Mouse (Mus musculus) MEL (cell line): ENCODE data around the gene Gm44579. TPM values are rescaled to one million over a fixed set of nuclear protein-coding genes. Genes with fewer than 3 reads are reported as not detected.

ENCODE experiments used
- DNase-seq: peaks from one replicate; pipeline ENCODE4 v3.0.0; 2011; ENCODE audit warnings: low read depth, low spot score
- H3K27ac ChIP-seq: 2 replicates; pipeline ENCODE4 v1.5.1; 2012; ENCODE audit warnings: low read depth, mild to moderate bottlenecking, control low read depth, low read length, moderate library complexity; ENCODE audit not compliant: control insufficient read depth
- H3K27me3 ChIP-seq, 2 experiments: fragments of 150-350 bp in 1 of 2; sonication (generic) in 1 of 2; 2 replicates each; pipeline ENCODE4 v1.6.1; 2012; ENCODE audit warnings: low read length in 2 of 2, mild to moderate bottlenecking in 2 of 2, improper control_type of control experiment in 1 of 2, moderate library complexity in 1 of 2; ENCODE audit not compliant: insufficient read depth in 2 of 2, control insufficient read depth in 1 of 2
- H3K36me3 ChIP-seq, 2 experiments: 2 replicates each; pipeline ENCODE4 v1.6.1; 2012 to 2014; ENCODE audit warnings: low read length in 2 of 2, improper control_type of control experiment in 1 of 2, inconsistent platforms in 1 of 2, mild to moderate bottlenecking in 1 of 2; ENCODE audit not compliant: insufficient read depth in 2 of 2, control insufficient read depth in 1 of 2
- H3K4me1 ChIP-seq, 2 experiments: fragments of 150-350 bp in 1 of 2; sonication (generic) in 1 of 2; 2 replicates each; pipeline ENCODE4 v1.6.1; 2012; ENCODE audit warnings: low read length in 2 of 2, improper control_type of control experiment in 1 of 2, mild to moderate bottlenecking in 1 of 2; ENCODE audit not compliant: insufficient read depth in 2 of 2, control insufficient read depth in 1 of 2
- H3K4me3 ChIP-seq, 2 experiments: fragments of 150-350 bp in 1 of 2; sonication (generic) in 1 of 2; 2 replicates each; pipeline ENCODE4 v1.5.1; 2012; ENCODE audit warnings: low read depth in 2 of 2, low read length in 2 of 2, mild to moderate bottlenecking in 2 of 2, moderate library complexity in 2 of 2, control low read depth in 1 of 2, improper control_type of control experiment in 1 of 2; ENCODE audit not compliant: control insufficient read depth in 1 of 2, insufficient read depth in 1 of 2
- H3K79me2 ChIP-seq: 2 replicates; pipeline ENCODE4 v1.6.1; 2012; ENCODE audit warnings: mild to moderate bottlenecking, low read length, moderate library complexity; ENCODE audit not compliant: control insufficient read depth, poor library complexity, insufficient read depth
- H3K9ac ChIP-seq: 2 replicates; pipeline ENCODE4 v1.6.1; 2012; ENCODE audit warnings: low read depth, mild to moderate bottlenecking, control low read depth, low read length, moderate library complexity; ENCODE audit not compliant: control insufficient read depth, poor library complexity, severe bottlenecking
- H3K9me3 ChIP-seq: fragments of 150-350 bp; sonication (generic); replicated peaks from 2 replicates; pipeline ENCODE4 v1.6.1; 2012; ENCODE audit warnings: mild to moderate bottlenecking, low read length, improper control_type of control experiment, moderate library complexity; ENCODE audit not compliant: insufficient read depth
- BHLHE40 ChIP-seq: IDR thresholded peaks from 2 replicates; pipeline ENCODE4 v1.6.1; 2012; ENCODE audit warnings: low read depth, mild to moderate bottlenecking, inconsistent platforms, low read length, improper control_type of control experiment, borderline replicate concordance
- E2F4 ChIP-seq: IDR thresholded peaks from 2 replicates; pipeline ENCODE4 v1.6.1; 2011; ENCODE audit warnings: low read depth, low read length, improper control_type of control experiment, borderline replicate concordance
- EP300 ChIP-seq, 2 experiments: IDR thresholded peaks; 2 replicates each; pipeline ENCODE4 v1.6.1; 2011; ENCODE audit warnings: improper control_type of control experiment in 2 of 2, low read length in 2 of 2, low read depth in 1 of 2, mild to moderate bottlenecking in 1 of 2
- ETS1 ChIP-seq: IDR thresholded peaks from 2 replicates; pipeline ENCODE4 v1.6.1; 2012; ENCODE audit warnings: low read depth, mild to moderate bottlenecking, inconsistent platforms, low read length, improper control_type of control experiment, moderate library complexity
- GABPA ChIP-seq: IDR thresholded peaks from 2 replicates; pipeline ENCODE4 v1.6.1; 2012; ENCODE audit warnings: low read depth, mild to moderate bottlenecking, inconsistent platforms, low read length, improper control_type of control experiment, moderate library complexity
- GATA1 ChIP-seq: IDR thresholded peaks from 2 replicates; pipeline ENCODE4 v1.6.1; 2011; ENCODE audit warnings: low read depth, low read length, improper control_type of control experiment
- HCFC1 ChIP-seq: IDR thresholded peaks from 2 replicates; pipeline ENCODE4 v1.6.1; 2012; ENCODE audit warnings: low read depth, mild to moderate bottlenecking, inconsistent platforms, low read length, improper control_type of control experiment, moderate library complexity
- MAFK ChIP-seq: IDR thresholded peaks from 2 replicates; pipeline ENCODE4 v1.6.1; 2011; ENCODE audit warnings: low read depth, mild to moderate bottlenecking, low read length, improper control_type of control experiment, borderline replicate concordance
- MAX ChIP-seq: IDR thresholded peaks from 2 replicates; pipeline ENCODE4 v1.6.1; 2011; ENCODE audit warnings: low read length, improper control_type of control experiment
- MXI1 ChIP-seq: IDR thresholded peaks from 2 replicates; pipeline ENCODE4 v1.6.1; 2011; ENCODE audit warnings: mild to moderate bottlenecking, low read depth, low read length, improper control_type of control experiment
- MYC ChIP-seq: IDR thresholded peaks from 2 replicates; pipeline ENCODE4 v1.6.1; 2011; ENCODE audit warnings: low read depth, mild to moderate bottlenecking, low read length, improper control_type of control experiment, moderate library complexity
- NRF1 ChIP-seq: IDR thresholded peaks from 2 replicates; pipeline ENCODE4 v1.6.1; 2014; ENCODE audit warnings: low read depth, mild to moderate bottlenecking, inconsistent platforms, low read length, improper control_type of control experiment, moderate library complexity; ENCODE audit not compliant: poor library complexity, insufficient read depth, severe bottlenecking
- POLR2A ChIP-seq, 2 experiments: IDR thresholded peaks; 2 replicates each; pipeline ENCODE4 v1.6.1; 2011 to 2012; ENCODE audit warnings: low read length in 2 of 2, mild to moderate bottlenecking in 2 of 2, control low read depth in 1 of 2, improper control_type of control experiment in 1 of 2, low read depth in 1 of 2, moderate library complexity in 1 of 2; ENCODE audit not compliant: control insufficient read depth in 1 of 2, insufficient read depth in 1 of 2, poor library complexity in 1 of 2
- POLR2AphosphoS5 ChIP-seq: IDR thresholded peaks from 2 replicates; pipeline ENCODE4 v1.6.1; 2012; ENCODE audit warnings: low read depth, borderline replicate concordance, mild to moderate bottlenecking, inconsistent platforms, low read length, moderate library complexity, mixed read lengths
- RAD21 ChIP-seq: IDR thresholded peaks from 2 replicates; pipeline ENCODE4 v1.6.1; 2011; ENCODE audit warnings: mild to moderate bottlenecking, low read depth, low read length, improper control_type of control experiment
- TCF12 ChIP-seq: IDR thresholded peaks from 2 replicates; pipeline ENCODE4 v1.6.1; 2014; ENCODE audit warnings: low read depth, mild to moderate bottlenecking, inconsistent platforms, low read length, improper control_type of control experiment, moderate library complexity
- ZC3H11A ChIP-seq: IDR thresholded peaks from 2 replicates; pipeline ENCODE4 v1.6.1; 2012; ENCODE audit warnings: low read depth, mild to moderate bottlenecking, inconsistent platforms, low read length, improper control_type of control experiment
- ZKSCAN1 ChIP-seq: IDR thresholded peaks from 2 replicates; pipeline ENCODE4 v1.6.1; 2012; ENCODE audit warnings: low read depth, mild to moderate bottlenecking, inconsistent platforms, low read length, improper control_type of control experiment, moderate library complexity
- ZMIZ1 ChIP-seq: IDR thresholded peaks from 2 replicates; pipeline ENCODE4 v1.6.1; 2012; ENCODE audit warnings: low read depth, mild to moderate bottlenecking, inconsistent platforms, low read length, improper control_type of control experiment, moderate library complexity
- ZNF384 ChIP-seq: IDR thresholded peaks from 2 replicates; pipeline ENCODE4 v1.6.1; 2012; ENCODE audit warnings: low read depth, mild to moderate bottlenecking, inconsistent platforms, low read length, improper control_type of control experiment
- polyA plus RNA-seq, 2 experiments: library from polyadenylated mRNA; stranded (reverse) in 1 of 2; unstranded in 1 of 2; fragments of >175 nt in 1 of 2; fragments of >200 nt in 1 of 2; gene quantifications; 2 replicates each; pipeline versions ENCODE4 v1.2.1 to v1.2.4; 2012; ENCODE audit warnings: low replicate concordance in 2 of 2, low read depth in 1 of 2; ENCODE audit not compliant: insufficient read length in 2 of 2, insufficient read depth in 1 of 2, missing spikeins in 1 of 2
- total RNA-seq: library from RNA; depleted of rRNA; stranded (reverse); fragments of 300-350 nt; gene quantifications from 2 replicates; pipeline ENCODE4 v1.2.3, GENCODE M21; 2012

Gm44579 gene
- total and polyA plus RNA-seq, 3 experiments = not detected

DNA sequence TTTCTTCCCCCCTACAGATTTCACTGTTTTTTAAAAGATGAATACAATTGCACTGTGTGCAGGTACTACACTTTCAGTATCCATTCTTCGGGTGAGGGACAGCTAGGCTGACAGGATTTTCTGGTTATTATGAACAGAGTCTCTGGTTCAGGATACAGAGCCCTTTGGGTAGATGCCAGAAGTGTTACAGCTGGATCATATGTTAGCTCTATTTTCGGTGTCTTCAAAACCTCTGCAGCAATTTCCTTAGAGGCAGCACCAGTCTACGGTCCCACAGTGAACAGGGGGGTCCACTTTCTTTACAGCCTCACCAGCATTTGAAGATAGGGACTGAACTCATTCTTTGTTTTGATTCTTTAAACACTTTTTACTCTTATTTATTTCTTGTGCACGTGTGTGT is 36.3 kb downstream of the Gm44579 start:
- no peaks in the 10 kb centered on the region for H3K79me2 ChIP-seq
- no peak for DNase-seq
- peaks cover 0 to 5% of the 10 kb centered on the region in 2 experiments; a peak in 1 of 4 replicates for H3K36me3 ChIP-seq
- H3K9ac ChIP-seq = no peak overlapping the region
- peaks cover 21 to 26% of the 10 kb centered on the region in 2 experiments for H3K27me3 ChIP-seq
- H3K4me3 ChIP-seq = no peak overlapping the region
- H3K27ac ChIP-seq = no peak overlapping the region
- TF ChIP-seq RAD21 = no peak
- TF ChIP-seq GABPA = no peak
- TF ChIP-seq E2F4 = no peak
- TF ChIP-seq BHLHE40 = no peak
- no peak for TF ChIP-seq MXI1
- TF ChIP-seq ZNF384 = no peak
- no peak for TF ChIP-seq MAFK
- no peak for TF ChIP-seq NRF1
- TF ChIP-seq ZMIZ1 = no peak
- no peak for TF ChIP-seq ETS1
- no peak for TF ChIP-seq HCFC1
- no peak for TF ChIP-seq TCF12
- TF ChIP-seq POLR2AphosphoS5 = no peak
- no peak for TF ChIP-seq ZKSCAN1
- no peaks in the 10 kb centered on the region for H3K9me3 ChIP-seq
- peaks cover 0 to 8% of the 10 kb centered on the region in 2 experiments; a peak in 3 of 4 replicates for H3K4me1 ChIP-seq

DNA sequence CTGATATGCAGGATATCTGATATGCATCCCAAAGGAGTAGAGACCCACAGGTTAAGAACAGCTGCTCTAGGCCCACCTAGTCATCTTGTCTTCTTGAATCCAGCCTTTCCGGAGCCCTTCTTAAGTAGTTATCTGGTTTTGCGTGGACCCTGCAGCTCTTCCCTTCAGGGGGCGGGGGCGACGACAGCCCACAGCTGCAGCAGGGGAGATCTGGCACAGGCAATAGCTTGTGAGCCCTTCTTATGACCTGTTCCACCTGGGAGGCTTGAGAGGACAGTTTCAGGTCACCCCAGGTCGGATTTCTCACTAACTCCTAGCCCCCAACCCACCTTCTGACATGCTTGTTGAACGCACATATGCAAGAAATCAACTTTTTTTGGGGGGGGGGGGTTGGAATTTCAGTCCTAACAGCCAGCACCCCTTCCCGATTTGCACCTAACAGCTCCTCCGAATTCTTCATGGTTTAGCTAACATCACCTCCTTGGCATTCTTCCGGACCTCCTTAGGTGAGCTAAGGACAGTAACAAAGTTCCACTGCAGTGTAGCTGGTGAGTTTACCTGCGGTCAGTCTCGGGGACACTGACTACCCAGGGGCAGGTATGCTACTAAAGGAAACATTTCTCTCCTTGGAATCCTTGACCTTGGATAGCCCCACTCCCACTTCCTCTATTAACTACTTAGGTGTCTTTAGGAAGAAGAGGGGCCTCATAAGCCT is 38.8 kb downstream of the Gm44579 start:
- TF ChIP-seq POLR2AphosphoS5 (no peak), ZC3H11A (no peak), TCF12 (no peak), GATA1 (no peak), NRF1 (no peak), MAX (no peak), POLR2A (IDR thresholded peaks at IDR 0.05; ENCODE audit: control insufficient read depth in 1 of 2, insufficient read depth in 1 of 2, low read depth in 1 of 2, low read length in 2 of 2, poor library complexity in 1 of 2) (no peak), EP300 (IDR thresholded peaks at IDR 0.05; ENCODE audit: low read depth in 1 of 2, low read length in 2 of 2) (no peak), MYC (no peak)
- Histone ChIP-seq H3K4me1 (peaks cover 0 to 8% of the 10 kb centered on the region in 2 experiments; a peak in 3 of 4 replicates), H3K9me3 (no peaks in the 10 kb centered on the region), H3K9ac (no peak overlapping the region), H3K27me3 (peaks cover 14 to 23% of the 10 kb centered on the region in 2 experiments), H3K4me3 (no peak overlapping the region), H3K79me2 (no peaks in the 10 kb centered on the region), H3K27ac (no peak overlapping the region), H3K36me3 (peaks cover 0 to 5% of the 10 kb centered on the region in 2 experiments; a peak in 1 of 4 replicates)
- DNase-seq = peak; percentile 31
